Mouse (Mus musculus) heart, embryonic 14.5 days (tissue): ENCODE results near the gene Fancd2. TPM values are rescaled to one million over a fixed set of nuclear protein-coding genes. Genes with fewer than 3 reads are reported as not detected.
A peak's percentile ranks its signal among the peaks of the same experiment; 100 is the strongest.

ENCODE experiments used
- ATAC-seq: fragments of 200-750 bp; cut with Nextera tagmentation; 2 replicates; pipeline ENCODE4 v1.8.0; 2017; ENCODE audit warnings: low read depth, moderate TSS enrichment; ENCODE audit not compliant: insufficient number of reproducible peaks, insufficient read depth, low FRiP score
- H3K27ac ChIP-seq, 2 experiments: fragments of 200-500 bp in 1 of 2; fragments of 300-500 bp in 1 of 2; sonication (generic) in 1 of 2; replicated peaks in 1 of 2; 2 replicates each; pipeline ENCODE4 v1.5.1; 2012 to 2014; ENCODE audit warnings: low read depth in 2 of 2, low read length in 2 of 2, control low read depth in 1 of 2, mild to moderate bottlenecking in 1 of 2, mixed read lengths in 1 of 2; ENCODE audit not compliant: control insufficient read depth in 1 of 2, insufficient read depth in 1 of 2
- H3K27me3 ChIP-seq: fragments of 300-500 bp; sonication (generic); 2 replicates; pipeline ENCODE4 v1.6.1; 2014; ENCODE audit warnings: mild to moderate bottlenecking, low read length, control low read depth; ENCODE audit not compliant: control insufficient read depth, insufficient read depth
- H3K36me3 ChIP-seq: fragments of 300-500 bp; sonication (generic); 2 replicates; pipeline ENCODE4 v1.6.1; 2014; ENCODE audit warnings: mild to moderate bottlenecking, control low read depth, low read length, mixed read lengths; ENCODE audit not compliant: control insufficient read depth, insufficient read depth
- H3K4me1 ChIP-seq, 2 experiments: fragments of 200-500 bp in 1 of 2; fragments of 300-500 bp in 1 of 2; sonication (generic) in 1 of 2; 2 replicates each; pipeline ENCODE4 v1.6.1; 2012 to 2014; ENCODE audit warnings: low read length in 2 of 2, control low read depth in 1 of 2, mixed read lengths in 1 of 2; ENCODE audit not compliant: control insufficient read depth in 2 of 2, insufficient read depth in 2 of 2
- H3K4me2 ChIP-seq: fragments of 300-500 bp; sonication (generic); 2 replicates; pipeline ENCODE4 v1.6.1; 2014; ENCODE audit warnings: mild to moderate bottlenecking, low read length
- H3K4me3 ChIP-seq, 2 experiments: fragments of 200-500 bp in 1 of 2; fragments of 300-500 bp in 1 of 2; sonication (generic) in 1 of 2; 2 replicates each; pipeline ENCODE4 v1.5.1; 2012 to 2014; ENCODE audit warnings: low read length in 2 of 2, mild to moderate bottlenecking in 2 of 2, control low read depth in 1 of 2, low read depth in 1 of 2, moderate library complexity in 1 of 2; ENCODE audit not compliant: control insufficient read depth in 1 of 2, insufficient read depth in 1 of 2
- H3K9ac ChIP-seq: fragments of 300-500 bp; sonication (generic); 2 replicates; pipeline ENCODE4 v1.6.1; 2014; ENCODE audit warnings: mild to moderate bottlenecking, low read length
- H3K9me3 ChIP-seq: fragments of 300-500 bp; sonication (generic); 2 replicates; pipeline ENCODE4 v1.6.1; 2016; ENCODE audit warnings: low read length, control low read depth; ENCODE audit not compliant: control insufficient read depth
- WGBS: fragments of 180-500 bp; shearing (Covaris S2); extraction: QIAGEN DNeasy Blood & Tissue Kit; methylation state at CpG from one replicate; pipeline ENCODE4 v1.1.7; 2014; 5-methylcytosine and 5-hydroxymethylcytosine counted together
- polyA plus RNA-seq: library from polyadenylated mRNA; unstranded; fragments of >200 nt; fragmentation: Nextera tagmentation; extraction: Ambion mirVana; gene quantifications from 2 replicates; pipeline ENCODE4 v1.2.1, GENCODE M21; 2014

Fancd2 gene
- 10.1 and 10.6 TPM in 2 replicates for polyA plus RNA-seq

GRCm38 (mm10) chr6:113530932-113531839 lies at the start of gene Fancd2, which contains the start of gene Emc3:
Fancd2 (plus strand) TSS chr6:113531682.
Emc3 (minus strand) TSS chr6:113531652.
- H3K9me3 ChIP-seq, result no peaks in the 10 kb centered on the region
- peak; percentile 79; the same call in 1 of the 2 replicates for ATAC-seq
- peaks cover 26% of the 10 kb centered on the region for H3K36me3 ChIP-seq
- H3K27ac ChIP-seq, result peak within 1 kb of the TSS; percentile 36 to 71
- no peaks in the 10 kb centered on the region for H3K27me3 ChIP-seq
- H3K4me1 ChIP-seq, result peaks cover 0 to 12% of the 10 kb centered on the region in 2 experiments; a peak in 2 of 4 replicates
- H3K9ac ChIP-seq, result peak within 1 kb of the TSS; percentile 88
- H3K4me3 ChIP-seq, result peak within 1 kb of the TSS; percentile 68 to 84
- under 1% methylated on average over 47 of the region's 47 CpGs for WGBS
- H3K4me2 ChIP-seq, result peak within 1 kb of the TSS; percentile 80

GRCm38 (mm10) chr6:113482477-113483099 lies 48.9 kb upstream of the Fancd2 start:
- H3K4me2 ChIP-seq, result peak overlapping the region; percentile 79
- peak overlapping the region; percentile 70 to 86 for H3K27ac ChIP-seq
- H3K36me3 ChIP-seq, result peaks cover 9% of the 10 kb centered on the region; the same call in 1 of the 2 replicates
- no peaks in the 10 kb centered on the region for H3K9me3 ChIP-seq
- ATAC-seq, result peak; percentile 24; the same call in 1 of the 2 replicates
- WGBS, result 1% methylated on average over 65 of the region's 65 CpGs
- H3K4me3 ChIP-seq, result peak overlapping the region; percentile 60 to 69
- peaks cover 4% of the 10 kb centered on the region; the same call in 1 of the 2 replicates for H3K27me3 ChIP-seq
- H3K9ac ChIP-seq, result peak overlapping the region; percentile 78
- H3K4me1 ChIP-seq, result peaks cover 16 to 27% of the 10 kb centered on the region in 2 experiments

GRCm38 (mm10) chr6:113483100-113483615 lies 48.3 kb upstream of the Fancd2 start, which contains the start of gene Creld1:
Creld1 (plus strand) TSS chr6:113483297.
- peaks cover 15% of the 10 kb centered on the region for H3K36me3 ChIP-seq
- peak within 1 kb of the TSS; percentile 79 for H3K4me2 ChIP-seq
- peaks cover 4% of the 10 kb centered on the region; the same call in 1 of the 2 replicates for H3K27me3 ChIP-seq
- H3K4me3 ChIP-seq, result peak within 1 kb of the TSS; percentile 60 to 69
- peaks cover 16 to 27% of the 10 kb centered on the region in 2 experiments for H3K4me1 ChIP-seq
- H3K9ac ChIP-seq, result peak within 1 kb of the TSS; percentile 78
- peak within 1 kb of the TSS; percentile 70 to 86 for H3K27ac ChIP-seq
- under 1% methylated on average over 25 of the region's 26 CpGs for WGBS
- no peaks in the 10 kb centered on the region for H3K9me3 ChIP-seq
- peak; percentile 95 for ATAC-seq

- ATAC-seq, result 0 out of 2 replicates have a peak, but pooled peaks have one; percentile 18
- peaks cover 20% of the 10 kb centered on the region for H3K36me3 ChIP-seq
- H3K9ac ChIP-seq, result peak overlapping the region; percentile 78
- H3K4me1 ChIP-seq, result peaks cover 16 to 27% of the 10 kb centered on the region in 2 experiments
- no peaks in the 10 kb centered on the region for H3K9me3 ChIP-seq
- H3K4me2 ChIP-seq, result peak overlapping the region; percentile 79
- H3K27ac ChIP-seq, result peak overlapping the region; percentile 70 to 86
- WGBS, result 9% methylated on average over 10 of the region's 10 CpGs
- H3K4me3 ChIP-seq, result peak overlapping the region; percentile 60 to 69
- H3K27me3 ChIP-seq, result peaks cover 4% of the 10 kb centered on the region; the same call in 1 of the 2 replicates
These were observed 47.8 kb upstream of the Fancd2 start for GRCm38 (mm10) chr6:113483729-113484128.

GRCm38 (mm10) chr6:113487125-113487576 lies 44.3 kb upstream of the Fancd2 start:
- no peak for ATAC-seq
- Histone ChIP-seq H3K9ac (no peak overlapping the region), H3K4me3 (no peak overlapping the region), H3K27ac (no peak overlapping the region), H3K4me1 (peaks cover 9 to 10% of the 10 kb centered on the region in 2 experiments), H3K36me3 (peaks cover 55% of the 10 kb centered on the region), H3K27me3 (no peaks in the 10 kb centered on the region), H3K9me3 (no peaks in the 10 kb centered on the region), H3K4me2 (no peak overlapping the region)
- 68% methylated on average over 7 of the region's 7 CpGs for WGBS

- Histone ChIP-seq H3K9me3 (no peaks in the 10 kb centered on the region), H3K27ac (no peak overlapping the region), H3K36me3 (peaks cover 63% of the 10 kb centered on the region), H3K9ac (no peak overlapping the region), H3K4me2 (no peak overlapping the region), H3K27me3 (no peaks in the 10 kb centered on the region), H3K4me1 (peaks cover under 1 to 6% of the 10 kb centered on the region in 2 experiments; a peak in 3 of 4 replicates), H3K4me3 (no peak overlapping the region)
- WGBS, result 89% methylated on average over 14 of the region's 14 CpGs
- ATAC-seq, result no peak
These were observed 42.1 kb upstream of the Fancd2 start for GRCm38 (mm10) chr6:113489410-113489809.
